Mouse (Mus musculus) olfactory bulb, adult 2 months (tissue): Measurements from ENCODE around the gene Glis2.

Experiments used
- CTCF ChIP-seq: fragments of 200-500 bp; IDR thresholded peaks from 2 replicates; pipeline ENCODE4 v1.5.1; 2012; ENCODE audit warnings: low read depth, mild to moderate bottlenecking, low read length, moderate library complexity; ENCODE audit not compliant: insufficient read depth
- POLR2A ChIP-seq: fragments of 200-500 bp; IDR thresholded peaks from 2 replicates; pipeline ENCODE4 v1.6.1; 2012; ENCODE audit warnings: mild to moderate bottlenecking, low read depth, low read length, moderate library complexity; ENCODE audit not compliant: insufficient read depth

GRCm38 (mm10) chr16:4583807-4584206 is 10.7 kb upstream of the Glis2 start:
- TF ChIP-seq POLR2A: no peak
- no peak for TF ChIP-seq CTCF
